Mouse (Mus musculus): ENCODE results near the gene Sox5. TPM values are rescaled to one million over a fixed set of nuclear protein-coding genes. Genes with fewer than 3 reads are reported as not detected.
"Not testable (repeated sequence)": the region's sequence is repeated elsewhere in the genome, so short reads cannot be mapped to it uniquely, and the experiment has no call there.

Sox5 gene
- polyA plus RNA-seq, 1 experiment from 2014 or later, result 34.8 TPM

- H3K4me2 ChIP-seq, result no peak overlapping the region
- no peak for ATAC-seq (ENCODE audit: low FRiP score)
- no peaks in the 10 kb centered on the region for H3K36me3 ChIP-seq
- peaks cover 18% of the 10 kb centered on the region for H3K4me1 ChIP-seq
- no peak overlapping the region for H3K4me3 ChIP-seq (replicated peaks)
- H3K9ac ChIP-seq (replicated peaks), result no peak overlapping the region
- WGBS, result 39% methylated on average over 6 of the region's 6 CpGs
- H3K27ac ChIP-seq (replicated peaks), result no peak overlapping the region
- H3K27me3 ChIP-seq (replicated peaks), result no peaks in the 10 kb centered on the region
- H3K9me3 ChIP-seq (replicated peaks), result no peaks in the 10 kb centered on the region
Measured at GRCm38 (mm10) chr6:144250625-144251181, 531.1 kb downstream of the Sox5 start.

- H3K4me1 ChIP-seq, result no peaks in the 10 kb centered on the region
- no peaks in the 10 kb centered on the region for H3K27me3 ChIP-seq (replicated peaks)
- no peak overlapping the region for H3K27ac ChIP-seq (replicated peaks)
- H3K4me3 ChIP-seq (replicated peaks), result no peak overlapping the region
- ATAC-seq (ENCODE audit: low FRiP score), result no peak
- no peaks in the 10 kb centered on the region for H3K9me3 ChIP-seq (replicated peaks)
- WGBS, result 71% methylated on average over 11 of the region's 11 CpGs
- H3K36me3 ChIP-seq, result no peaks in the 10 kb centered on the region
- H3K9ac ChIP-seq (replicated peaks), result no peak overlapping the region
- H3K4me2 ChIP-seq, result no peak overlapping the region
Measured at GRCm38 (mm10) chr6:144236581-144236980, 545.2 kb downstream of the Sox5 start.

- Histone ChIP-seq H3K4me2 (peak overlapping the region; percentile 35), H3K9ac (replicated peaks) (no peak overlapping the region), H3K4me3 (replicated peaks) (no peak overlapping the region), H3K4me1 (peaks cover 17% of the 10 kb centered on the region), H3K27me3 (replicated peaks) (no peaks in the 10 kb centered on the region), H3K27ac (replicated peaks) (no peak overlapping the region), H3K9me3 (replicated peaks) (no peaks in the 10 kb centered on the region), H3K36me3 (no peaks in the 10 kb centered on the region)
- ATAC-seq (ENCODE audit: low FRiP score), result no peak
- WGBS, result 23% methylated on average over 8 of the region's 8 CpGs
Measured at GRCm38 (mm10) chr6:144203970-144204369, 577.8 kb downstream of the Sox5 start.

- H3K27me3 ChIP-seq (replicated peaks), result no peaks in the 10 kb centered on the region
- no peak for ATAC-seq (ENCODE audit: low FRiP score)
- no peaks in the 10 kb centered on the region for H3K9me3 ChIP-seq (replicated peaks)
- H3K36me3 ChIP-seq, result no peaks in the 10 kb centered on the region
- peak overlapping the region; percentile 25 for H3K4me2 ChIP-seq
- 55% methylated on average over 12 of the region's 12 CpGs for WGBS
- no peak overlapping the region for H3K27ac ChIP-seq (replicated peaks)
- H3K4me1 ChIP-seq, result peaks cover 10% of the 10 kb centered on the region
- no peak overlapping the region for H3K9ac ChIP-seq (replicated peaks)
- H3K4me3 ChIP-seq (replicated peaks), result no peak overlapping the region
Measured at GRCm38 (mm10) chr6:144203013-144203412, 578.8 kb downstream of the Sox5 start.

- H3K9ac ChIP-seq (replicated peaks), result no peak overlapping the region
- WGBS, result 94% methylated on average over 5 of the region's 5 CpGs
Measured at GRCm38 (mm10) chr6:144201402-144202040, 580.3 kb downstream of the Sox5 start.

GRCm38 (mm10) chr6:144197209-144198119 is 584.3 kb downstream of the Sox5 start:
- no peak overlapping the region for H3K4me3 ChIP-seq (replicated peaks)
- H3K9me3 ChIP-seq (replicated peaks), result no peaks in the 10 kb centered on the region
- no peaks in the 10 kb centered on the region for H3K36me3 ChIP-seq
- ATAC-seq (ENCODE audit: low FRiP score), result no peak
- 62% methylated on average over 16 of the region's 16 CpGs for WGBS
- H3K4me2 ChIP-seq, result no peak overlapping the region
- no peak overlapping the region for H3K27ac ChIP-seq (replicated peaks)
- H3K9ac ChIP-seq (replicated peaks), result no peak overlapping the region
- H3K27me3 ChIP-seq (replicated peaks), result no peaks in the 10 kb centered on the region
- peaks cover 5% of the 10 kb centered on the region; the same call in 1 of the 2 replicates for H3K4me1 ChIP-seq

More at GRCm38 (mm10) chr6:144201402-144202040, 580.3 kb downstream of the Sox5 start:
- ATAC-seq (ENCODE audit: low FRiP score), result no peak
- Histone ChIP-seq H3K4me2 (no peak overlapping the region), H3K27ac (replicated peaks) (no peak overlapping the region), H3K27me3 (replicated peaks) (no peaks in the 10 kb centered on the region), H3K9me3 (replicated peaks) (no peaks in the 10 kb centered on the region), H3K36me3 (no peaks in the 10 kb centered on the region), H3K4me1 (peaks cover 10% of the 10 kb centered on the region), H3K4me3 (replicated peaks) (no peak overlapping the region)

- peaks cover 5% of the 10 kb centered on the region; the same call in 1 of the 2 replicates for H3K4me1 ChIP-seq
- H3K27me3 ChIP-seq (replicated peaks), result no peaks in the 10 kb centered on the region
- 0 out of 2 replicates have a peak, but pooled peaks cover 2% of the 10 kb centered on the region for H3K36me3 ChIP-seq
- no peak overlapping the region for H3K4me3 ChIP-seq (replicated peaks)
- H3K4me2 ChIP-seq, result no peak overlapping the region
- H3K27ac ChIP-seq (replicated peaks), result no peak overlapping the region
- no peaks in the 10 kb centered on the region for H3K9me3 ChIP-seq (replicated peaks)
- no peak overlapping the region for H3K9ac ChIP-seq (replicated peaks)
- no peak for ATAC-seq (ENCODE audit: low FRiP score)
- WGBS, result 67% methylated on average over 14 of the region's 14 CpGs
Measured at GRCm38 (mm10) chr6:144195934-144196333, 585.8 kb downstream of the Sox5 start.

- ATAC-seq (ENCODE audit: low FRiP score), result no peak
- no peaks in the 10 kb centered on the region for H3K36me3 ChIP-seq
- 96% methylated on average over 3 of the region's 3 CpGs for WGBS
- H3K4me3 ChIP-seq (replicated peaks), result no peak overlapping the region
- no peak overlapping the region for H3K4me2 ChIP-seq
- H3K9me3 ChIP-seq (replicated peaks), result no peaks in the 10 kb centered on the region
- no peaks in the 10 kb centered on the region for H3K27me3 ChIP-seq (replicated peaks)
- H3K4me1 ChIP-seq, result peaks cover 3% of the 10 kb centered on the region; the same call in 1 of the 2 replicates
- no peak overlapping the region for H3K9ac ChIP-seq (replicated peaks)
- no peak overlapping the region for H3K27ac ChIP-seq (replicated peaks)
Measured at GRCm38 (mm10) chr6:144183087-144183486, 598.7 kb downstream of the Sox5 start.

- WGBS, result 97% methylated on average over 13 of the region's 13 CpGs
- H3K27ac ChIP-seq (replicated peaks); H3K9ac ChIP-seq (replicated peaks); H3K4me3 ChIP-seq (replicated peaks); H3K9me3 ChIP-seq (replicated peaks); H3K4me2 ChIP-seq; H3K4me1 ChIP-seq; H3K36me3 ChIP-seq; H3K27me3 ChIP-seq (replicated peaks); ATAC-seq (ENCODE audit: low FRiP score): not testable (repeated sequence)
Measured at GRCm38 (mm10) chr6:144182429-144182828, 599.3 kb downstream of the Sox5 start.

GRCm38 (mm10) chr6:144181083-144181866 is 600.5 kb downstream of the Sox5 start:
- Histone ChIP-seq H3K27ac (replicated peaks) (peak overlapping the region; percentile 38), H3K9ac (replicated peaks) (peak overlapping the region; percentile 6; the same call in 1 of the 2 replicates), H3K4me2 (peak overlapping the region; percentile 31), H3K27me3 (replicated peaks) (no peaks in the 10 kb centered on the region), H3K4me3 (replicated peaks) (peak overlapping the region; percentile 13; the same call in 1 of the 2 replicates), H3K4me1 (peaks cover 3% of the 10 kb centered on the region; the same call in 1 of the 2 replicates), H3K9me3 (replicated peaks) (no peaks in the 10 kb centered on the region), H3K36me3 (no peaks in the 10 kb centered on the region)
- ATAC-seq (ENCODE audit: low FRiP score), result no peak
- 47% methylated on average over 12 of the region's 12 CpGs for WGBS

GRCm38 (mm10) chr6:144179111-144179510 is 602.7 kb downstream of the Sox5 start:
- 87% methylated on average over 3 of the region's 3 CpGs for WGBS
- no peak for ATAC-seq (ENCODE audit: low FRiP score)

More at GRCm38 (mm10) chr6:144179111-144179510, 602.7 kb downstream of the Sox5 start:
- no peak overlapping the region for H3K4me2 ChIP-seq
- H3K9me3 ChIP-seq (replicated peaks), result no peaks in the 10 kb centered on the region
- H3K27ac ChIP-seq (replicated peaks), result no peak overlapping the region
- no peak overlapping the region for H3K9ac ChIP-seq (replicated peaks)
- H3K4me3 ChIP-seq (replicated peaks), result no peak overlapping the region
- H3K4me1 ChIP-seq, result peaks cover 3% of the 10 kb centered on the region; the same call in 1 of the 2 replicates
- H3K36me3 ChIP-seq, result no peaks in the 10 kb centered on the region
- no peaks in the 10 kb centered on the region for H3K27me3 ChIP-seq (replicated peaks)

Data from neural tube, embryonic 15.5 days (tissue).